Mouse (Mus musculus): Measurements from ENCODE around the gene Cntnap2. TPM values are rescaled to one million over a fixed set of nuclear protein-coding genes. Genes with fewer than 3 reads are reported as not detected.

Cntnap2 gene
- total and polyA plus RNA-seq, 2 experiments = not detected

DNA sequence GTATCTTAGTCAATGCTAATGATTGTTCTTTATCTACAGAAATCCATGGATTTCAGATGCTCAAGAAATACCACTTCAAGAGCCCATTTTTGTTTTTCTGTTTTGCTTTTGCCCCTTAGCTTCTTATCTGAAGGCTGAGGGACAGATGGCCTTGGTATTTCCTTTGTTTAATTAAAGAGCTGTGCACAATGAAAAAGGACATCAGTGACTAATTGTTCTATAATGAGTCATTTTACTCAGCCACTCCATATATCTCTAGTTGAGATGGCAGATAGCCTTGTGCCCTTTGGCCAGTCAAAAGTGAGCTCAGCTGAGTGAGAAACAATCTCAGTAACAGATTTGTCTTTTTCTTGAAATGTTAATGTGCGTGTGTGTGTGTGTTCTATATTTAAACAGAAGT, 29.1 kb downstream of the Cntnap2 start:
- Histone ChIP-seq H3K27me3 (ENCODE audit: control insufficient read depth, insufficient read depth, low read length) (no peaks in the 10 kb centered on the region), H3K27ac (replicated peaks; ENCODE audit: insufficient read depth, low read depth, low read length) (no peak overlapping the region), H3K79me2 (ENCODE audit: control insufficient read depth, insufficient read depth, low read length) (no peaks in the 10 kb centered on the region), H3K36me3 (ENCODE audit: control insufficient read depth, insufficient read depth, low read length) (no peaks in the 10 kb centered on the region), H3K9ac (ENCODE audit: low read depth, low read length) (no peak overlapping the region), H3K4me3 (ENCODE audit: insufficient read depth, low read depth, low read length) (no peak overlapping the region), H3K4me1 (ENCODE audit: control insufficient read depth, insufficient read depth, low read length) (no peaks in the 10 kb centered on the region)
- 52% methylated on average over 1 of the region's 1 CpGs for WGBS
- TF ChIP-seq POLR2A (IDR thresholded peaks at IDR 0.05; ENCODE audit: extremely low read depth, insufficient read depth, low read length) = no peak
- TF ChIP-seq CTCF (IDR thresholded peaks at IDR 0.05; ENCODE audit: low read depth, low read length) = no peak
- DNase-seq (ENCODE audit: extremely low read depth, low read depth, low spot score) = no peak

DNA sequence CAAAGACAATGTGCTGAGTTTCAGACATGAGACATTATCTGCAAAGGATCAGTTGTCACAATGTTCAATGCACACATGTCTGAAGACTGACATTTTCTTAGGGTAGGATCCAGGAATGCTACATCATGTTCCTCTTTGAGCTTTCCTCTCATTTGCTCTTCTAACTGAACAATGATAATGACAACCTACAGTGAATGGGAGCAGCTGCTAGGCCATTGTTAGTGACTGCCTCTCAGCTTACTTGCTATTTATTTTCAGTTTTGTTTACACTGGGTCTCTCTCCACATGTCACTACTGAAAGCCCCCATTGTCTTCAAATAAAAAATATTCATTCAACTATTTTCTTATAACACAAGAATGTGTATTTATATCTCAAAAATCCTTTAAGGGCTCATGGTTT, 54.5 kb downstream of the Cntnap2 start:
- DNase-seq (ENCODE audit: extremely low read depth, low read depth, low spot score) = no peak

DNA sequence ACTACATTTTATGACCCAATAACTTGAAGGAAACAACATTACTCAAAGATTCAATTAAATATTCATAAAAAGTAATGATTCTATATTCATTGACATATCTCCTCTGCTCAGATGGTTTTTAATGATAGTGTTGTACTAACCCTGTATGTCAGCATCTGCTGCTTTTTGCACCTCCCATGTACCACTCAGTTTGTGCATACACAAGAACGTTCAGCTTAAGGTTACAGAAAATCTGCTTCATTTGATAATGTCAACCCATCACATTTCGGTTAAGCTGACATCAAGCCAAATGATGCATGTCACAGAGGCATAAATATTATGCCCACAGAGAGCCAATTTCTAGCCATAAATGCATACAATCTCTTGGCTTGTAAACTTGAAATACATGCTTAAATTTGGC, 85.7 kb downstream of the Cntnap2 start:
- TF ChIP-seq CTCF (IDR thresholded peaks at IDR 0.05; ENCODE audit: low read depth, low read length) (no peak), POLR2A (IDR thresholded peaks at IDR 0.05; ENCODE audit: extremely low read depth, insufficient read depth, low read length) (no peak)
- H3K79me2 ChIP-seq (ENCODE audit: control insufficient read depth, insufficient read depth, low read length) = no peaks in the 10 kb centered on the region
- 68% methylated on average over 2 of the region's 2 CpGs for WGBS
- H3K27ac ChIP-seq (replicated peaks; ENCODE audit: insufficient read depth, low read depth, low read length) = no peak overlapping the region
- DNase-seq (ENCODE audit: extremely low read depth, low read depth, low spot score) = no peak
- no peaks in the 10 kb centered on the region for H3K27me3 ChIP-seq (ENCODE audit: control insufficient read depth, insufficient read depth, low read length)
- H3K4me1 ChIP-seq (ENCODE audit: control insufficient read depth, insufficient read depth, low read length) = no peaks in the 10 kb centered on the region
- H3K4me3 ChIP-seq (ENCODE audit: insufficient read depth, low read depth, low read length) = no peak overlapping the region
- no peak overlapping the region for H3K9ac ChIP-seq (ENCODE audit: low read depth, low read length)
- no peaks in the 10 kb centered on the region for H3K36me3 ChIP-seq (ENCODE audit: control insufficient read depth, insufficient read depth, low read length)

More for the DNA sequence above, 54.5 kb downstream of the Cntnap2 start:
- H3K27me3 ChIP-seq (ENCODE audit: control insufficient read depth, insufficient read depth, low read length) = no peaks in the 10 kb centered on the region
- H3K4me1 ChIP-seq (ENCODE audit: control insufficient read depth, insufficient read depth, low read length) = no peaks in the 10 kb centered on the region
- H3K36me3 ChIP-seq (ENCODE audit: control insufficient read depth, insufficient read depth, low read length) = no peaks in the 10 kb centered on the region
- no peaks in the 10 kb centered on the region for H3K79me2 ChIP-seq (ENCODE audit: control insufficient read depth, insufficient read depth, low read length)
- no peak overlapping the region for H3K9ac ChIP-seq (ENCODE audit: low read depth, low read length)
- no peak overlapping the region for H3K27ac ChIP-seq (replicated peaks; ENCODE audit: insufficient read depth, low read depth, low read length)
- TF ChIP-seq CTCF (IDR thresholded peaks at IDR 0.05; ENCODE audit: low read depth, low read length) (no peak), POLR2A (IDR thresholded peaks at IDR 0.05; ENCODE audit: extremely low read depth, insufficient read depth, low read length) (no peak)
- H3K4me3 ChIP-seq (ENCODE audit: insufficient read depth, low read depth, low read length) = no peak overlapping the region

DNA sequence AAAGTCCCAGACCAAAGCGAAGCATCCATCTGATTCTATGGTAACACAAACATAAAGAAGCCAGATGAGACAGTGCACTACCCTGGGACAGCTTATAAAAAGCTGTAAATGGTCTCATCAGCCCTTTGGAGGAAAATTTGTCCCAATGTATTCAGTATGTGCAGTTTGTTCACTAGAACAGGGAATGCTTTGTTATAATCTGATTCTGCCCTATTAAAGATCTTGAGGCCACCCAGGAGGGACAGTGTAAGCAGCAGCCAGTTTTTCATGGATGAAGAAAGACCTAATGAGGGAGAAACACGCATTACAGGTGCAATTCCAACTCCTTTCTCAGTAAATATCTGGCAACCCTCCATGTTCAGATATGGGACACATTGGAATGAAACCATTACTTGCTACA, 145.9 kb downstream of the Cntnap2 start:
- no peaks in the 10 kb centered on the region for H3K79me2 ChIP-seq (ENCODE audit: control insufficient read depth, insufficient read depth, low read length)
- no peaks in the 10 kb centered on the region for H3K27me3 ChIP-seq (ENCODE audit: control insufficient read depth, insufficient read depth, low read length)
- TF ChIP-seq POLR2A (IDR thresholded peaks at IDR 0.05; ENCODE audit: extremely low read depth, insufficient read depth, low read length) (no peak), CTCF (IDR thresholded peaks at IDR 0.05; ENCODE audit: low read depth, low read length) (no peak)
- H3K4me3 ChIP-seq (ENCODE audit: insufficient read depth, low read depth, low read length) = no peak overlapping the region
- WGBS = 65% methylated on average over 2 of the region's 2 CpGs
- no peaks in the 10 kb centered on the region for H3K36me3 ChIP-seq (ENCODE audit: control insufficient read depth, insufficient read depth, low read length)
- no peak overlapping the region for H3K9ac ChIP-seq (ENCODE audit: low read depth, low read length)
- DNase-seq (ENCODE audit: extremely low read depth, low read depth, low spot score) = no peak
- no peaks in the 10 kb centered on the region; the same call in 1 of the 2 replicates for H3K4me1 ChIP-seq (ENCODE audit: control insufficient read depth, insufficient read depth, low read length)
- H3K27ac ChIP-seq (replicated peaks; ENCODE audit: insufficient read depth, low read depth, low read length) = no peak overlapping the region

DNA sequence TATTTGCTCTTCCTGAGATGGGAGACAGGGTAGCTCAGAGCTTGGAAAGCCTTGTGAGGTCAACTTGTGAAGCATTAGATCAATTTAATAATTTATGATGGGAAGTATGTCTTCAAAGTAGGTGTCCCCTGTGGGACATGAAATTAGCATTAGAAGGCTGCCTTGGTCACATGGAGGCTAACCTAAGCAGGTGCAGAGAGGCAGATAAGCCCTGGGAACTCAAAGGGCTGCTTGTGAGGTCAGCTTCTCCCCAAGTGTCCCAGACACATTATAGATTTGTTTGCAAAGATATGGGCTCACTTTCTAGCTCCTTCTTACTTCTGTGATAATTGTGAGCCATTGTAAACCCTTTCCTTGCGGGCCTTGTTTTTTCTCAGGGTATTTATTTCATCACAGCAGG, 155.2 kb downstream of the Cntnap2 start:
- no peak for TF ChIP-seq POLR2A (IDR thresholded peaks at IDR 0.05; ENCODE audit: extremely low read depth, insufficient read depth, low read length)
- no peak for TF ChIP-seq CTCF (IDR thresholded peaks at IDR 0.05; ENCODE audit: low read depth, low read length)
- no peak overlapping the region for H3K4me3 ChIP-seq (ENCODE audit: insufficient read depth, low read depth, low read length)
- WGBS = 31% methylated on average over 1 of the region's 1 CpGs
- H3K9ac ChIP-seq (ENCODE audit: low read depth, low read length) = no peak overlapping the region
- no peaks in the 10 kb centered on the region; the same call in 1 of the 2 replicates for H3K4me1 ChIP-seq (ENCODE audit: control insufficient read depth, insufficient read depth, low read length)
- DNase-seq (ENCODE audit: extremely low read depth, low read depth, low spot score) = no peak
- no peaks in the 10 kb centered on the region for H3K36me3 ChIP-seq (ENCODE audit: control insufficient read depth, insufficient read depth, low read length)
- no peak overlapping the region for H3K27ac ChIP-seq (replicated peaks; ENCODE audit: insufficient read depth, low read depth, low read length)
- H3K27me3 ChIP-seq (ENCODE audit: control insufficient read depth, insufficient read depth, low read length) = no peaks in the 10 kb centered on the region
- no peaks in the 10 kb centered on the region for H3K79me2 ChIP-seq (ENCODE audit: control insufficient read depth, insufficient read depth, low read length)

DNA sequence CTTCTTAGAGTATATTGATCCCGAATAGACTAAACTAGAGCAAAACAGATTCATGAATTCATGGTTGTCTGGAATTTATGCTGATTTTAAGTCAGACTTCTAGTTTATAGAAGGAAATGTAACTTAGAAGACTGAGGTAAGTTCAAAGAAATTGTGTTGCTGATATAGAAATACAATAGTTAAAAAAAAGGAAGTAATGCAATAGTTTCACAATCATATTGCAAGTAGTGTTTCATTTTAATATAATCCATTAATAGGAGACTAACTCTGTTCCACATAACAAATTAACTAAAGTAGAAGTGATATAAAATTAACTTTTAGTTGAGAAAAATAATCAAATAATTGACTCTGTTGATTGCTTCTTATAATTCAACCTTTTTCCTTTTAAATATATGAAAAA, 169.8 kb downstream of the Cntnap2 start:
- H3K79me2 ChIP-seq (ENCODE audit: control insufficient read depth, insufficient read depth, low read length) = no peaks in the 10 kb centered on the region
- DNase-seq (ENCODE audit: extremely low read depth, low read depth, low spot score) = no peak
- TF ChIP-seq POLR2A (IDR thresholded peaks at IDR 0.05; ENCODE audit: extremely low read depth, insufficient read depth, low read length) (no peak), CTCF (IDR thresholded peaks at IDR 0.05; ENCODE audit: low read depth, low read length) (no peak)
- no peak overlapping the region for H3K27ac ChIP-seq (replicated peaks; ENCODE audit: insufficient read depth, low read depth, low read length)
- no peak overlapping the region for H3K9ac ChIP-seq (ENCODE audit: low read depth, low read length)
- no peaks in the 10 kb centered on the region for H3K4me1 ChIP-seq (ENCODE audit: control insufficient read depth, insufficient read depth, low read length)
- 83% methylated on average over 1 of the region's 1 CpGs for WGBS
- no peaks in the 10 kb centered on the region for H3K27me3 ChIP-seq (ENCODE audit: control insufficient read depth, insufficient read depth, low read length)
- H3K36me3 ChIP-seq (ENCODE audit: control insufficient read depth, insufficient read depth, low read length) = no peaks in the 10 kb centered on the region
- no peak overlapping the region for H3K4me3 ChIP-seq (ENCODE audit: insufficient read depth, low read depth, low read length)

Measured in liver, adult 2 months (tissue).